Mouse (Mus musculus): ENCODE measurements at regions not wholly inside any gene's neighbourhood (a gene's known extent, or its start where the extent isn't known, plus 50 kb on each side); places are given as distances from the start of the nearest gene placed in this dataset.

DNA sequence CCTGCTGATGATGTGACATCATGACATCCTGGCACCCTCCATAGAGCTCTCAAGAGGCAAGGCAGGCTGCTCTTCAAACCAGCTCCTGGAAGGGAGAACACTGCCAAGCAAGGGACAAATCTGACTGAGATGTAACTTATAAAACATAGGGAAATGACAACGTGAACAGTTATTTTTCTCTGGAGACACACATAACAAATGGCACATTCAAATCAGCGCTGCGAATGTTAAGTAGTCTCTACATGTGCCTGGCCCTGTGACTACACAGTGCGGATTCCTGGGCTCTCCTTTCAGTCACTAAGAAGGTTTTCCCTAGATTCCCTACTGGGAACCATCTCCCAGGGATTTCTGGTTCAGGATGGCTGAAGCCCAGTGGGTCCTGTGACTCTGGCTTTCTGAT is 121.4 kb upstream of the Npvf start:
- Histone ChIP-seq H3K4me3 (replicated peaks; ENCODE audit: extremely low read depth, low read depth, low read length) (no peak overlapping the region), H3K4me1 (ENCODE audit: control insufficient read depth, insufficient read depth, low read length) (no peaks in the 10 kb centered on the region)
- no peak for TF ChIP-seq POLR2A (IDR thresholded peaks at IDR 0.05; ENCODE audit: borderline replicate concordance, extremely low read depth, low read depth, low read length)
- TF ChIP-seq CTCF (IDR thresholded peaks at IDR 0.05; ENCODE audit: insufficient read depth, low read length) = no peak
- no peak for DNase-seq
- 91% methylated on average over 4 of the region's 4 CpGs for WGBS

- 75% methylated on average over 11 of the region's 11 CpGs for WGBS
- TF ChIP-seq CTCF (IDR thresholded peaks at IDR 0.05; ENCODE audit: insufficient read depth, low read length) (no peak), POLR2A (IDR thresholded peaks at IDR 0.05; ENCODE audit: borderline replicate concordance, extremely low read depth, low read depth, low read length) (no peak)
- no peak overlapping the region for H3K4me3 ChIP-seq (replicated peaks; ENCODE audit: extremely low read depth, low read depth, low read length)
- DNase-seq = no peak
- H3K4me1 ChIP-seq (ENCODE audit: control insufficient read depth, insufficient read depth, low read length) = no peaks in the 10 kb centered on the region
Observed at GRCm38 (mm10) chr6:50776236-50776832, 122.1 kb upstream of the Npvf start.

DNA sequence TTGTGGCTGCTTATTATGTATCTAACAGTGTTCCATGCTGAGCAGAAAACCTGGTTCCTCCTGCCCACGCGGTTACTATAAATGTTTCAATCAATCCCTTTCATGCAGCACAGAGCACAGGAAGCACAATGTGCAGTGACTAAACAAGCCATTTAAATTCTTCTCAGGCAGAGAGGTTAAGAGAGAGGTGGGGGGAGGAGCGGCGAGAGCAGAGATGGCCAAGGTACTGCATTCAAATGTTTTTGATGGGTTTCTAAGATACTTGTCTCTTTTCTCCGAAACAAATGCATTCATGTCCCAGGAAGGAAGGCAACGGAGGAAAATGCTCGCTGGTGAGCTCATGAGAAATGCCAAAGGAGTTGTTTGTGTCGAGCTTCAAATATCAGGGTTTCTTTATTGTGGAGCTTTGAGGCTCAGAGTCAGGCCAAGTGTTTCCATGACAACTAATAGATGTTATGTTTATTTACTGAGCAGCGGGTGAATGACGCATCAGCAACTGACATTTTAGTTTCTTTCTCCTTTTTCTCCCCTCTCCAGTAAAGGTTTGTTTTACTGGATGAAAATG is 122.8 kb upstream of the Npvf start:
- no peak for TF ChIP-seq CTCF (IDR thresholded peaks at IDR 0.05; ENCODE audit: insufficient read depth, low read length)
- TF ChIP-seq POLR2A (IDR thresholded peaks at IDR 0.05; ENCODE audit: borderline replicate concordance, extremely low read depth, low read depth, low read length) = no peak
- H3K4me1 ChIP-seq (ENCODE audit: control insufficient read depth, insufficient read depth, low read length) = no peaks in the 10 kb centered on the region
- no peak overlapping the region for H3K4me3 ChIP-seq (replicated peaks; ENCODE audit: extremely low read depth, low read depth, low read length)
- no peak for DNase-seq
- 14% methylated on average over 10 of the region's 10 CpGs for WGBS

DNA sequence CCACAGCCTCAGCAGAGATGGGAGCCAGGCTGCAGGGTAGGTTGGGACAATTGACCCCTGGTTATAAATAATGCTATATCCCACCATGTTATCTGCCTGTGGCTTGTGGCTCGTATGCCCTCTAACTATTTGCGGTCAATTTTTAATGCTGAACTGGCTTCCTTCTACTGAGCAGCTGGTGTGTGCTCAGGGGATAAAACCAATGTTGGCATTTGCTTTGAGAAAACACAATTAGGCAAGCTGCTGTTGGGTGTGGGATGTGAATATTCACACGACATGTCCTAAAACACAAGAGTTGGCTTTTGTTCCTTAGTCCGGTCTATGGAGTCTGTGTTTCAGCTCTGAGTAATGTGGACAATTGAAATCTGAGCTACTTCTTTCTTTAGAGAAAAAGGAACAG is 123.6 kb upstream of the Npvf start:
- 82% methylated on average over 4 of the region's 4 CpGs for WGBS
- no peak for TF ChIP-seq POLR2A (IDR thresholded peaks at IDR 0.05; ENCODE audit: borderline replicate concordance, extremely low read depth, low read depth, low read length)
- TF ChIP-seq CTCF (IDR thresholded peaks at IDR 0.05; ENCODE audit: insufficient read depth, low read length) = no peak
- no peak overlapping the region for H3K4me3 ChIP-seq (replicated peaks; ENCODE audit: extremely low read depth, low read depth, low read length)
- H3K4me1 ChIP-seq (ENCODE audit: control insufficient read depth, insufficient read depth, low read length) = no peaks in the 10 kb centered on the region
- DNase-seq = no peak

GRCm38 (mm10) chr6:50780677-50781076 is 126.4 kb upstream of the Npvf start:
- WGBS = 83% methylated on average over 3 of the region's 3 CpGs
- Histone ChIP-seq H3K4me1 (ENCODE audit: control insufficient read depth, insufficient read depth, low read length) (no peaks in the 10 kb centered on the region), H3K4me3 (replicated peaks; ENCODE audit: extremely low read depth, low read depth, low read length) (no peak overlapping the region)
- TF ChIP-seq CTCF (IDR thresholded peaks at IDR 0.05; ENCODE audit: insufficient read depth, low read length) (no peak), POLR2A (IDR thresholded peaks at IDR 0.05; ENCODE audit: borderline replicate concordance, extremely low read depth, low read depth, low read length) (no peak)
- no peak for DNase-seq

DNA sequence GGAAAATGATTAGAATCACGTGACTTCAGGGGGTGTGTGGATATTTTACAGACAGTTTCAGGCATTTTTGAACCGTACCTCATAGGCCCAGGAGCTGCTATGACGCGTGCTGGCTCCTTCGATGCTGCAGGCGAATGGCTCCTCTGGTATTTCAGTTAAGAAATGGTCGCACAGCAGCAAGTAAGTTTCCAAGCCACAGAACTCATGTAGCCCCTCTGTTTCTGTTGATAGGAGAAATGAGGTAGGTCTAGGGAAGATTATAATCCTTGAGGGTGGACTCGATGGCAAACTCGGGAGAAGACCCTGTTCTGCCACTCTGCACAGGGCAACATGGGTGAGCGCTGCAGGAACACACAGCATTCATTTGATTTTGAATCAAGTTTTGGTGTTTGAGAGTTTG is 127.0 kb upstream of the Npvf start:
- H3K4me3 ChIP-seq (replicated peaks; ENCODE audit: extremely low read depth, low read depth, low read length) = no peak overlapping the region
- H3K4me1 ChIP-seq (ENCODE audit: control insufficient read depth, insufficient read depth, low read length) = no peaks in the 10 kb centered on the region
- 90% methylated on average over 10 of the region's 10 CpGs for WGBS
- DNase-seq = no peak
- TF ChIP-seq POLR2A (IDR thresholded peaks at IDR 0.05; ENCODE audit: borderline replicate concordance, extremely low read depth, low read depth, low read length) (no peak), CTCF (IDR thresholded peaks at IDR 0.05; ENCODE audit: insufficient read depth, low read length) (no peak)

GRCm38 (mm10) chr6:50782221-50782620 is 128.0 kb upstream of the Npvf start:
- WGBS = 78% methylated on average over 2 of the region's 2 CpGs
- no peak for TF ChIP-seq CTCF (IDR thresholded peaks at IDR 0.05; ENCODE audit: insufficient read depth, low read length)
- no peak for TF ChIP-seq POLR2A (IDR thresholded peaks at IDR 0.05; ENCODE audit: borderline replicate concordance, extremely low read depth, low read depth, low read length)
- no peaks in the 10 kb centered on the region for H3K4me1 ChIP-seq (ENCODE audit: control insufficient read depth, insufficient read depth, low read length)
- no peak for DNase-seq
- no peak overlapping the region for H3K4me3 ChIP-seq (replicated peaks; ENCODE audit: extremely low read depth, low read depth, low read length)

- H3K4me1 ChIP-seq (ENCODE audit: control insufficient read depth, insufficient read depth, low read length) = no peaks in the 10 kb centered on the region
- no peak for DNase-seq
- 72% methylated on average over 10 of the region's 10 CpGs for WGBS
- no peak overlapping the region for H3K4me3 ChIP-seq (replicated peaks; ENCODE audit: extremely low read depth, low read depth, low read length)
- TF ChIP-seq CTCF (IDR thresholded peaks at IDR 0.05; ENCODE audit: insufficient read depth, low read length) (no peak), POLR2A (IDR thresholded peaks at IDR 0.05; ENCODE audit: borderline replicate concordance, extremely low read depth, low read depth, low read length) (no peak)
Observed at GRCm38 (mm10) chr6:50783494-50783893, 129.3 kb upstream of the Npvf start.

DNA sequence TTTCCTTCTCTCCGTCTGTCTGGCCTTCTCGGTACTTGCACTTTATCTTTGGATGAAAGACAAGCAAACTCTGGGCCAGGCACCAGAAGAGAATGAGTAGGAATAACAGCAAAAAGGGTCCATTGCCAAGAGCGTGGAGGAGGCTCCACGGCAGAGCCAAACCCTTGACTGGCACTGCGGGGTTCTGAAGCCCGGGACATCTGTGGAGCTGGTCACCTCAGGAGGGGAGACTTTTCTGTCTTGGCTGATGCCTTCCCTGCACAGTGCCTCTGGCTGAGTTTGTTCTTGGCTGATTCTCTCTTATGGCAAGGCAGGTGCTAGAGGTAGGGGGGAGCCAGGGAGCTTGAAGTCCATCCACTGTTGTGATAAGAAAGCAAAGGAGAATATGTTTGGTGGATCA is 130.1 kb upstream of the Npvf start:
- WGBS = 84% methylated on average over 6 of the region's 6 CpGs

DNA sequence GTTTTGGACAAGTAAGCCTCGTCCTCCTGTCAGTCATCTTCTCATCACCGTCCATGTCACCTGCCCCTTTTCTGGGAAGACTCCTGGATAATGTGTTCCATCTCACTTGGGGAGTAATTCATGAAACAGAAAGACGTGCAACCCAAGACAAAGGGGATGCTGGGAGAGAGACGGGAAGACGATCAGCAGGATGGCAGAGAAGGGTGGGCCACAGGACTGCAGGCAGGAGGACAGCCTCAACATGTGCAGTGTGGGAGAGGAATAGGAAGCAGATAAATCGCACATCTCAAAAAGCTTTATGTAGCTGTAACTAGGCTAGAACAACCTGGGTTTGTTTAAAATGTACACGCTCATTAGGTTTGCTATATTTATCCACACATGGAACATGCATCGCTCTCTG is 133.4 kb upstream of the Npvf start:
- TF ChIP-seq POLR2A (IDR thresholded peaks at IDR 0.05; ENCODE audit: borderline replicate concordance, extremely low read depth, low read depth, low read length) (no peak), CTCF (IDR thresholded peaks at IDR 0.05; ENCODE audit: insufficient read depth, low read length) (no peak)
- DNase-seq = no peak
- Histone ChIP-seq H3K4me3 (replicated peaks; ENCODE audit: extremely low read depth, low read depth, low read length) (no peak overlapping the region), H3K4me1 (ENCODE audit: control insufficient read depth, insufficient read depth, low read length) (no peaks in the 10 kb centered on the region)
- WGBS = 89% methylated on average over 8 of the region's 8 CpGs

More for the DNA sequence above, 130.1 kb upstream of the Npvf start:
- Histone ChIP-seq H3K4me3 (replicated peaks; ENCODE audit: extremely low read depth, low read depth, low read length) (no peak overlapping the region), H3K4me1 (ENCODE audit: control insufficient read depth, insufficient read depth, low read length) (no peaks in the 10 kb centered on the region)
- DNase-seq = no peak
- TF ChIP-seq POLR2A (IDR thresholded peaks at IDR 0.05; ENCODE audit: borderline replicate concordance, extremely low read depth, low read depth, low read length) (no peak), CTCF (IDR thresholded peaks at IDR 0.05; ENCODE audit: insufficient read depth, low read length) (no peak)

Data from lung, adult 2 months (tissue).